Mouse (Mus musculus): ENCODE measurements around the gene 4932414N04Rik. TPM values are rescaled to one million over a fixed set of nuclear protein-coding genes. Genes with fewer than 3 reads are reported as not detected.

The 4932414N04Rik gene
- polyA plus RNA-seq, 1 experiment from 2014 or later: not detected

- no peak overlapping the region for H3K4me2 ChIP-seq (replicated peaks)
- no peak overlapping the region for H3K9ac ChIP-seq
- 57% methylated on average over 3 of the region's 3 CpGs for WGBS
- H3K4me1 ChIP-seq (replicated peaks): no peaks in the 10 kb centered on the region
- no peaks in the 10 kb centered on the region for H3K9me3 ChIP-seq
- no peak overlapping the region for H3K4me3 ChIP-seq (replicated peaks)
- no peak overlapping the region for H3K27ac ChIP-seq
- no peaks in the 10 kb centered on the region for H3K27me3 ChIP-seq (replicated peaks)
- peak; percentile 74 for ATAC-seq
- no peaks in the 10 kb centered on the region for H3K36me3 ChIP-seq
These were observed 130.9 kb downstream of the 4932414N04Rik start for GRCm38 (mm10) chr2:68787161-68787675.

GRCm38 (mm10) chr2:68792296-68792695, 136.0 kb downstream of the 4932414N04Rik start:
- no peak for ATAC-seq
- 80% methylated on average over 5 of the region's 5 CpGs for WGBS

GRCm38 (mm10) chr2:68793472-68793871, 137.2 kb downstream of the 4932414N04Rik start:
- Histone ChIP-seq H3K4me3 (replicated peaks) (no peak overlapping the region), H3K9ac (no peak overlapping the region), H3K9me3 (no peaks in the 10 kb centered on the region), H3K4me2 (replicated peaks) (no peak overlapping the region), H3K27ac (no peak overlapping the region), H3K27me3 (replicated peaks) (no peaks in the 10 kb centered on the region), H3K4me1 (replicated peaks) (no peaks in the 10 kb centered on the region), H3K36me3 (no peaks in the 10 kb centered on the region)
- no peak for ATAC-seq
- 48% methylated on average over 1 of the region's 1 CpGs for WGBS

More at GRCm38 (mm10) chr2:68792296-68792695, 136.0 kb downstream of the 4932414N04Rik start:
- H3K9me3 ChIP-seq: no peaks in the 10 kb centered on the region
- H3K36me3 ChIP-seq: no peaks in the 10 kb centered on the region
- no peak overlapping the region for H3K9ac ChIP-seq
- no peaks in the 10 kb centered on the region for H3K4me1 ChIP-seq (replicated peaks)
- no peak overlapping the region for H3K4me2 ChIP-seq (replicated peaks)
- H3K27me3 ChIP-seq (replicated peaks): no peaks in the 10 kb centered on the region
- H3K27ac ChIP-seq: no peak overlapping the region
- no peak overlapping the region for H3K4me3 ChIP-seq (replicated peaks)

- no peak for ATAC-seq
- Histone ChIP-seq H3K36me3 (no peaks in the 10 kb centered on the region), H3K4me2 (replicated peaks) (no peak overlapping the region), H3K27me3 (replicated peaks) (no peaks in the 10 kb centered on the region), H3K9me3 (no peaks in the 10 kb centered on the region), H3K4me3 (replicated peaks) (no peak overlapping the region), H3K27ac (no peak overlapping the region), H3K9ac (no peak overlapping the region), H3K4me1 (replicated peaks) (no peaks in the 10 kb centered on the region)
- 88% methylated on average over 5 of the region's 5 CpGs for WGBS
These were observed 137.9 kb downstream of the 4932414N04Rik start for GRCm38 (mm10) chr2:68794181-68794580.

GRCm38 (mm10) chr2:68794616-68795015, 138.3 kb downstream of the 4932414N04Rik start:
- Histone ChIP-seq H3K4me1 (replicated peaks) (no peaks in the 10 kb centered on the region), H3K4me3 (replicated peaks) (no peak overlapping the region), H3K27ac (no peak overlapping the region), H3K9ac (no peak overlapping the region), H3K9me3 (no peaks in the 10 kb centered on the region), H3K36me3 (no peaks in the 10 kb centered on the region), H3K4me2 (replicated peaks) (no peak overlapping the region), H3K27me3 (replicated peaks) (no peaks in the 10 kb centered on the region)
- WGBS: 56% methylated on average over 9 of the region's 9 CpGs
- no peak for ATAC-seq

- Histone ChIP-seq H3K4me2 (replicated peaks) (no peak overlapping the region), H3K27ac (no peak overlapping the region), H3K27me3 (replicated peaks) (no peaks in the 10 kb centered on the region), H3K9ac (no peak overlapping the region), H3K9me3 (no peaks in the 10 kb centered on the region), H3K36me3 (no peaks in the 10 kb centered on the region), H3K4me1 (replicated peaks) (no peaks in the 10 kb centered on the region), H3K4me3 (replicated peaks) (no peak overlapping the region)
- WGBS: 53% methylated on average over 10 of the region's 10 CpGs
- no peak for ATAC-seq
These were observed 139.9 kb downstream of the 4932414N04Rik start for GRCm38 (mm10) chr2:68796011-68796775.

- Histone ChIP-seq H3K4me3 (replicated peaks) (no peak overlapping the region), H3K9ac (no peak overlapping the region), H3K36me3 (no peaks in the 10 kb centered on the region), H3K9me3 (no peaks in the 10 kb centered on the region), H3K4me1 (replicated peaks) (no peaks in the 10 kb centered on the region), H3K27ac (no peak overlapping the region), H3K4me2 (replicated peaks) (no peak overlapping the region), H3K27me3 (replicated peaks) (no peaks in the 10 kb centered on the region)
- no peak for ATAC-seq
- 72% methylated on average over 4 of the region's 4 CpGs for WGBS
These were observed 140.8 kb downstream of the 4932414N04Rik start for GRCm38 (mm10) chr2:68797106-68797505.

Other genes with a start within 250 kb of the 4932414N04Rik start
- gene Stk39, start 184.2 kb upstream of the 4932414N04Rik start, polyA plus RNA-seq (2015; fragmentation: Nextera tagmentation; extraction: Ambion mirVana): 14.2 and 14.5 TPM in 2 replicates
- gene 4933409G03Rik, start 74.1 kb upstream of the 4932414N04Rik start, polyA plus RNA-seq (2015; fragmentation: Nextera tagmentation; extraction: Ambion mirVana): not detected in 2 replicates
- 37.9 and 40.5 TPM in 2 replicates for gene Cers6, start 205.0 kb downstream of the 4932414N04Rik start, polyA plus RNA-seq (2015; fragmentation: Nextera tagmentation; extraction: Ambion mirVana)